10 mouse cellular contexts compared by ENCODE assay signal in genomic region chr10:77815514-77815913, GRCm38 (mm10). TPM values are rescaled to one million over a fixed set of nuclear protein-coding genes. Genes with fewer than 3 reads are reported as not detected.
DNase-seq lines count a peak whose midpoint lies in the region; ATAC-seq and TF ChIP-seq lines count a peak whose summit lies in the region.
"Had no signal": no experiment of that assay in that cellular context is flagged by ENCODE, and none has a peak within 500 bp of the region (broad histone marks: within the 10 kb centered on the region; RNA-seq: fewer than 3 reads in every experiment).

No protein-coding gene starts in this region.

- in situ Hi-C loops in CH12.LX (cut with MboI; ENCODE audit: low pct_ligation_motif_present, low pct_unique_long_range_greater_than_20kb, low sequenced_read_pairs): no loop called here

- dilution Hi-C loops in CH12.LX (cut with MboI; ENCODE audit: extremely low pct_ligation_motif_present, extremely low pct_unique_long_range_greater_than_20kb, low sequenced_read_pairs): no loop called here

- peak; percentile 13 for DNase-seq in kidney, adult 9 months
- DNase-seq in CH12.LX (ENCODE audit: extremely low read depth) (peak; percentile 26), NIH3T3 (ENCODE audit: low read depth) (peak; percentile 41)
- DNase-seq in kidney, postnatal 14 days: peak; percentile 7
- peak; percentile 54 for DNase-seq in testis, postnatal 10 days (ENCODE audit: low spot score)
- DNase-seq in cerebellum, postnatal 4 days (ENCODE audit: low spot score in 2 of 2): no peak

- no peak overlapping the region for H3K27ac ChIP-seq in kidney, embryonic 14.5 days (ENCODE audit: low read depth, low read length)
- no peak overlapping the region for H3K27ac ChIP-seq in CH12.LX (ENCODE audit: insufficient read depth, low read depth)

- no peak for TF ChIP-seq EP300 in CH12.LX (IDR thresholded peaks at IDR 0.05; ENCODE audit: low read length)

- no peaks in the 10 kb centered on the region for H3K36me3 ChIP-seq in kidney, embryonic 14.5 days (ENCODE audit: control insufficient read depth, insufficient read depth, low read length)
- H3K36me3 ChIP-seq in CH12.LX (replicated peaks in 1 of 2; ENCODE audit: control insufficient read depth in 1 of 2, insufficient read depth in 1 of 2, low read length in 1 of 2): no peaks in the 10 kb centered on the region

- H3K4me1 ChIP-seq in kidney, embryonic 14.5 days (ENCODE audit: control insufficient read depth, insufficient read depth, low read length): no peaks in the 10 kb centered on the region
- H3K4me1 ChIP-seq in CH12.LX (ENCODE audit: control insufficient read depth in 1 of 2, insufficient read depth in 2 of 2): 0 out of 4 replicates have a peak, but pooled peaks cover 0 to 3% of the 10 kb centered on the region in 2 experiments

- no peak for ATAC-seq in kidney, embryonic 14.5 days (ENCODE audit: low FRiP score, low TSS enrichment)
- ATAC-seq in frontal cortex, adult (ENCODE audit: low TSS enrichment): no peak

- H3K9ac ChIP-seq in kidney, embryonic 14.5 days (ENCODE audit: low read depth, low read length): no peak overlapping the region
- no peak overlapping the region for H3K9ac ChIP-seq in CH12.LX (ENCODE audit: insufficient read depth, low read depth)

- peak; percentile 72 to 81 for TF ChIP-seq CTCF in CH12.LX (conservative IDR thresholded peaks at IDR 0.05 in 1 of 2, IDR thresholded peaks at IDR 0.05 in 1 of 2; ENCODE audit: low read depth in 2 of 2, low read length in 2 of 2)

- no peak overlapping the region for H3K4me3 ChIP-seq in kidney, embryonic 14.5 days (ENCODE audit: low read length)
- no peak overlapping the region for H3K4me3 ChIP-seq in CH12.LX (replicated peaks in 1 of 3; ENCODE audit: low read depth in 2 of 3, low read length in 2 of 3, poor library complexity in 1 of 3)

- TF ChIP-seq RAD21 in CH12.LX (IDR thresholded peaks at IDR 0.05; ENCODE audit: low read depth, low read length): peak; percentile 26

- TF ChIP-seq POLR2A in CH12.LX (IDR thresholded peaks at IDR 0.05; ENCODE audit: low read depth, low read length): no peak

- H3K27me3 ChIP-seq in kidney, embryonic 14.5 days (ENCODE audit: control insufficient read depth, insufficient read depth, low read length): no peaks in the 10 kb centered on the region
- peaks cover 76% of the 10 kb centered on the region for H3K27me3 ChIP-seq in CH12.LX (replicated peaks)

- H3K4me2 ChIP-seq in kidney, embryonic 14.5 days (replicated peaks; ENCODE audit: low read depth, low read length): no peak overlapping the region
- no peak overlapping the region for H3K4me2 ChIP-seq in CH12.LX (ENCODE audit: insufficient read depth, low read depth, poor library complexity, severe bottlenecking)

- no peaks in the 10 kb centered on the region for H3K79me2 ChIP-seq in CH12.LX (replicated peaks; ENCODE audit: control insufficient read depth, extremely low read depth, insufficient read depth, poor library complexity, severe bottlenecking)

- WGBS in kidney, embryonic 14.5 days: 35% methylated on average over 5 of the region's 5 CpGs

- no peaks in the 10 kb centered on the region for H3K9me3 ChIP-seq in kidney, embryonic 14.5 days (ENCODE audit: control insufficient read depth, low read length)
- H3K9me3 ChIP-seq in CH12.LX (replicated peaks; ENCODE audit: low read length): no peaks in the 10 kb centered on the region

TF ChIP-seq in CH12.LX, 34 proteins besides CTCF, POLR2A, EP300 and RAD21:
- TF ChIP-seq MAZ (IDR thresholded peaks at IDR 0.05; ENCODE audit: low read depth, low read length): no peak
- TF ChIP-seq ZC3H11A (IDR thresholded peaks at IDR 0.05; ENCODE audit: low read depth, low read length): no peak
- TF ChIP-seq HCFC1 (IDR thresholded peaks at IDR 0.05; ENCODE audit: low read depth, low read length): no peak
- peak; percentile 50 for TF ChIP-seq SMC3 (IDR thresholded peaks at IDR 0.05; ENCODE audit: low read depth, low read length)
- no peak for TF ChIP-seq ZNF384 (IDR thresholded peaks at IDR 0.05; ENCODE audit: low read depth, low read length)
TF ChIP-seq in CH12.LX: peak in this region for 1.

RNA-seq across cellular contexts. Expression of gene Gm2696, which starts 1.0 kb away (rescaled TPM):
- not detected in 2 replicates for polyA plus RNA-seq in kidney, embryonic 14.5 days (2014; fragmentation: Nextera tagmentation; extraction: Ambion mirVana)
- total RNA-seq in CH12.LX (2012; rRNA removed): not detected in 2 replicates
- not detected in 2 replicates for total RNA-seq in CH12.LX (2014; rRNA removed)
- not detected in 2 replicates for polyA plus RNA-seq in CH12.LX (2012; ENCODE audit: insufficient read length, low read depth)
- polyA plus RNA-seq: lung, embryonic 16.5 days; stomach, embryonic 16.5 days had no signal

RNA-seq across cellular contexts. Expression of gene Gm9507, which starts 3.9 kb away (rescaled TPM):
- polyA plus RNA-seq in kidney, embryonic 14.5 days (2014; fragmentation: Nextera tagmentation; extraction: Ambion mirVana): not detected in 2 replicates
- total RNA-seq in CH12.LX (2012; rRNA removed) (not detected in 2 replicates), CH12.LX (2014; rRNA removed) (not detected in 2 replicates)
- polyA plus RNA-seq in CH12.LX (2012; ENCODE audit: insufficient read length, low read depth): not detected in 2 replicates
- polyA plus RNA-seq: lung, embryonic 16.5 days; stomach, embryonic 16.5 days had no signal

RNA-seq across cellular contexts. Expression of gene Krtap10-4, which starts 11.4 kb away (rescaled TPM):
- not detected in 2 replicates for polyA plus RNA-seq in kidney, embryonic 14.5 days (2014; fragmentation: Nextera tagmentation; extraction: Ambion mirVana)
- total RNA-seq in CH12.LX (2012; rRNA removed) (not detected in 2 replicates), CH12.LX (2014; rRNA removed) (not detected in 2 replicates)
- not detected in 2 replicates for polyA plus RNA-seq in CH12.LX (2012; ENCODE audit: insufficient read length, low read depth)
- polyA plus RNA-seq: lung, embryonic 16.5 days; stomach, embryonic 16.5 days had no signal

RNA-seq across cellular contexts. Expression of gene Gm19668, which starts 16.6 kb away (rescaled TPM):
- not detected in 2 replicates for polyA plus RNA-seq in kidney, embryonic 14.5 days (2014; fragmentation: Nextera tagmentation; extraction: Ambion mirVana)
- total RNA-seq in CH12.LX (2012; rRNA removed) (not detected in 2 replicates), CH12.LX (2014; rRNA removed) (not detected in 2 replicates)
- polyA plus RNA-seq in CH12.LX (2012; ENCODE audit: insufficient read length, low read depth): not detected in 2 replicates
- polyA plus RNA-seq: lung, embryonic 16.5 days; stomach, embryonic 16.5 days had no signal

RNA-seq across cellular contexts. Expression of gene Krtap10-10, which starts 20.2 kb away (rescaled TPM):
- not detected in 2 replicates for polyA plus RNA-seq in kidney, embryonic 14.5 days (2014; fragmentation: Nextera tagmentation; extraction: Ambion mirVana)
- total RNA-seq in CH12.LX (2012; rRNA removed) (not detected in 2 replicates), CH12.LX (2014; rRNA removed) (not detected in 2 replicates)
- polyA plus RNA-seq in CH12.LX (2012; ENCODE audit: insufficient read length, low read depth): not detected in 2 replicates
- polyA plus RNA-seq: lung, embryonic 16.5 days; stomach, embryonic 16.5 days had no signal

Comparison
In these comparisons a context has a peak if more than half of its experiments do, and no peak if none do; other contexts are left out.
1. DNase-seq: peak in kidney, adult 9 months (single experiment), CH12.LX (single experiment), NIH3T3 (single experiment), kidney, postnatal 14 days (single experiment) and testis, postnatal 10 days (single experiment); none in cerebellum, postnatal 4 days (0 of 2).